ENCODE assay signal across 11 mouse cellular contexts in the genomic region with DNA sequence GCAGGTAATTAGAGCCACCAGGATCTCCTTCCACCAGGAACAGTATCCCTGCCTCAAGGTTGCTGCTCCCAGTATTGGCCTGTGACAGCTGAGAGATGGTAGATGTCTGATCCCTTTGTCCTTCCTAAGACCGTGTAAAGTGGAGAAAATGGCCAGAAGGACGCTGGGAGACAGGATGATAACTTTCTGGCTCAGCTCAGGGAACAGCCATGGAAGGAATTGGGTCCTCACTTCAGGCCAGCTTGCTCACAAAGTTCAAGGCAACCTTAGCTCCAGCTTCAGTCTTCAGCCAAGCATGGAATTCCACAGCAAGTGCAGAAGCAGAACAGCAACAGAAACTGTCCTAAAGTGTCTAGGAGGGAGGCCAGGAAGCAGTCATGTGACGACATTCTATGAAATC.
A peak's percentile ranks its signal among the peaks of the same experiment; 100 is the strongest.
DNase-seq lines count a peak whose midpoint lies in the region.
"Had no signal": no experiment of that assay in that cellular context is flagged by ENCODE, and none has a peak within 500 bp of the region (broad histone marks: within the 10 kb centered on the region; RNA-seq: fewer than 3 reads in every experiment).

No protein-coding gene starts in this region.

- intact Hi-C loops in left cerebral cortex, postnatal 14 days (cut with DNase I): no loop called here

- DNase-seq in adrenal gland, adult 8-10 months: peak; percentile 28
- no peak for DNase-seq in adrenal gland, postnatal 10 days
- peak; percentile 7 to 12 for DNase-seq in kidney, postnatal 36 days
- DNase-seq in kidney, adult 9 months: no peak
- DNase-seq in adrenal gland, postnatal 36 days: peak; percentile 22 to 40
- DNase-seq in left cerebral cortex, postnatal 14 days (ENCODE audit: low spot score in 2 of 2): no peak
- DNase-seq: cerebellum, adult 18-20 months; cerebellum, adult 9-10 months; cerebellum, postnatal 14 days; gastrocnemius, postnatal 14 days; heart, adult 11 months had no signal

Comparison
In these comparisons a context has a peak if more than half of its experiments do, and no peak if none do; other contexts are left out.
1. DNase-seq: peak in adrenal gland, adult 8-10 months (single experiment), kidney, postnatal 36 days (2 of 2) and adrenal gland, postnatal 36 days (2 of 2); none in adrenal gland, postnatal 10 days (single experiment), kidney, adult 9 months (single experiment) and left cerebral cortex, postnatal 14 days (0 of 2).